Mouse (Mus musculus): ENCODE measurements at regions not wholly inside any gene's neighbourhood (a gene's known extent, or its start where the extent isn't known, plus 50 kb on each side); places are given as distances from the start of the nearest gene placed in this dataset.

DNA sequence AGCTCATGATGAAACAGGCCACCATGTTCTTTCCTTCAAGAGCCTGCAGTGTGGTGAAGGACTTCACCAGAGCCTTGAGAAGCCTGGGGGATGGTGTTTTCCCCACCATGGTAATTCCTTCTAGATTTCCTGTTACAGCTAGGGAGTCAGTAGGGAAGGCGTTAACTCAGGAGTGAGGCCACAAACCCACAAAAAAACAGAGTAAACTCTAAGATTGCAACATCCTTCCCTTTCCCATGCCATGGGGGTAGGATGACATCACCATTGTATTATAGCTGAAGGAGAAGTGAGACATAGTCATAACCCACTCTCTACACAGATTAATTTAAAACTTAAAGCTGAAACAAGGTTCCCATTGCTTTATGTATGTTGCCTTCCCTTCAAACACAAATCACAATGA is 218.7 kb upstream of the F930015N05Rik start:
- no peak for DNase-seq (ENCODE audit: low spot score)

DNA sequence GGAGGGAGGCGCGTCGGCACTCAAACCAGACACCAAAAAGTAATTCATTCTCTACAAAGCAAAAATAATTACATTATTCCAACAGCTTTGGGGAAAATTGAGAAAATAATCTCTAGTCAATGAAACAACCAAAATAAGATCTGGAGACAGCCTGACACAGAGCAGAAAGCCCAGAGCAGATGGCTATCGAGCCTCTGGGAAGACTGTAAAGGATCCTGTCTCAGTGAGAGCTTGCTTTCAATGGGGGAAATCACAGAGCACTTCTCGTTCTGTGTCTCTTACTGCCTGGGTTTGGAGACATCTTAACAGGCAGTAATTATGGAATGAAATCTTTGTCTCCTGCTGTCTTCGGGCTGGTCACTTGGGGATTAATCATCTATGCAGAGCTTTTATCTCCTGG is 226.7 kb upstream of the F930015N05Rik start:
- DNase-seq (ENCODE audit: low spot score) = no peak

DNA sequence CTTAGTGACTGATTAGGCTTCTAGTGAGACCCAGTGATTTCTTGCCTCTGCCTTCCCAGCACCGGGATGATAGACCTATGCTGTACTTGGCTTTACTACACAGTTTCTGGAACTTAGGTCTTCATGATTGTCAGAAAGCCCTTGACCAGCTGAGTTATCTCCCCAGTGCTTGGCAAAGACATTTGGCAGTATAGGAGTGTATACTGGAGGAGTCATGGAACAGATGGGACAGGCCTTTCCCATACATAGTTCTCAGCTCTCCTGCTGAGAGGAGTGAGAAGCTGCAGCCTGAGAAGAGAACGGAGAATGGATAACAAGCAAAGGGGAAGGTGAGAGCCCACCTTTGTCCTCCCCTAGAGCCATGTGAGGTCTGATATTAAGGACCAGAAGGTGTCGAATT is 230.6 kb upstream of the F930015N05Rik start:
- DNase-seq (ENCODE audit: low spot score) = no peak

DNA sequence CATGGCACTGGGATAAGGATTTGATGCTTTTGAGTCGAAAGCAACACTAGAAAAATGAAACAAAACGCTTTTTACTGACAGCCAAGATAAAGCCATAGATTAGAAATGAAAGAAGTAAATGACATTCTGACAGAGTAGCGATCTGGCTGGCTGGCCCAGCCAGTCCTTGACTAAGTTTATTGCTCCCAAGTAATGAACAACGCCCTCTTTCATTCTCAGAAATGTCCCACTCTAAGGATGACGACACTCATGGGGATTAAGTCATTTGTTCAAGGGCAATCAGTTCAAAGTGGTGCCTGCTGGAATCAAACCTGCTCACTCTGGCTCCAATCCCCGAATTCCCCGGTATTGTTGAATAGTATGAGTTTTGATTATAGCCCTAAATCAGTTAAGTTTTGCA is 231.1 kb upstream of the F930015N05Rik start:
- DNase-seq (ENCODE audit: low spot score) = no peak

DNA sequence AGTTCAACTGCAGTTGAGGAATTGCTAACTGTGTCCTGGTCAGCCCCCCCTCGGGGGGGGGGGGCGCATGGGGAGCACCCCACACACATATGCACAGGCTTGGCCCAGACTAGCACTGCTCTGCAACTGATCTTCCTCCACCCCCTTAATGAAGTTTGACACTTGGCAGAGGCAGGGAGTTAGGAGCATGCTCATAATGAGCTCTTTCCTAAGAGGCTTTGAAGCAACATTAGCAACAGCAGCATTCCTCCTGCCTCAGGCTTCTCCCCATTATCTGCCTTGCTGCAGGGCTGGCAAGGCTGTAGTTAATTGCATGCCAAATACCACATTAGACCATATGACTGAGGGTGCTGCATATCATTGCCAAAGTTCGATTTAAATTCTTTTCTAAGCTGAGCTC is 235.4 kb upstream of the F930015N05Rik start:
- peak; percentile 81 for DNase-seq (ENCODE audit: low spot score)

DNA sequence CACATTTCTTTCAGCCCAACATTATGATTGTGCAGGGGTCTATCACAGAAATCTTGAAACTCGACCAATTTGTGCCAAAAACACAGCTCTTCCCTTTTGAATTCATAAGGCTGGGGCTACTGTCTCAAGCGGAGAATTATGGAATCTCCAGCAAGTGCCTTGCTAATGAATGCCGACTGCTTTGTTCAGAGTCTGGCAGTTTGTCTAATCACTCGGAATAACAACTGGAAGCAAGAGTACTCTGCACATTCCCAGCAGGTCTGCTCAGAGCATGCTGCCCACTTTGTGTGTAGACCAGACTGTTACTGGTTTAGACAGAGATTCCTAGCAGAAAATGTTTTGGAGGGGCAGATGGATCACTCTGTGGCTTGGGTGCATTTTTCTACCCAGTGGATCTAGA is 237.1 kb upstream of the F930015N05Rik start:
- DNase-seq (ENCODE audit: low spot score) = peak; percentile 68

DNA sequence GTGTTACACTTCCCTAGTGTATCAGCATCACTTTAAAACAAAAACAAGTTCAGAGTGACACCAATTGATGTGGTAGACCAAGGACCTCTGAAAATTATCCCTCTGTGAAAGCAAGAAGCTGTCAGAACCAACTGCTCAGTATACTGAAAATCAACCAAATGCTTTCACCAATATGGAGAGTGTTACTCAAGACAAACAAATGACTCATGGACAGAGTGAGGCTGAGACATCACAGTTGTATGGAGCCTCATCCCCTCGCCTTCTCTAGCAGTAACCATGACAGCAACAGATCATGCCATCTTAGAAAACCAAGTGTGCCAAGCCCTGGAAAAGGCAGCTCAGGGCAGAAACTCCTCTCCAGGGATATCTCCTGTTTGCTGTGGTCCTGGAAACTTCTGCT is 267.3 kb upstream of the F930015N05Rik start:
- no peak for DNase-seq (ENCODE audit: low spot score)

DNA sequence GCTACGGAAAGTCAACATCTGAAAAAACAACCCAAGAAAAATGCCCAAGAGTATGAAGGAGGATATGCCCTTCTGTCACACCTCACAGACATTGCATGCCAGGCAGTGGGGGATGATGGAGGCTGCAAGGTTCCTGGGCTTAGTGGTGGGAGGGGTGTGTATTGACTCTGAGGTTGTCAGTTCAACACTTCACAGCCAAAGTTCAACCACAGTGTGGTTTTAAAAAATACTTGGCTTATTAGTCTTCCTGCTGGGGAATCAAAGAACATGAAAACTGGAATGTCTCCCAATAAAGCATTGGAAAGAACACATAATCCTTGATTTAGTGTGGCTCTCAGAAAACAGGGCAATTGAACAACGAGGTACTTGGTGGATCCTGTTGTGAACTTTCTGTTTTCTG is 267.0 kb upstream of the Elac2 start:
- DNase-seq (ENCODE audit: low spot score) = no peak

DNA sequence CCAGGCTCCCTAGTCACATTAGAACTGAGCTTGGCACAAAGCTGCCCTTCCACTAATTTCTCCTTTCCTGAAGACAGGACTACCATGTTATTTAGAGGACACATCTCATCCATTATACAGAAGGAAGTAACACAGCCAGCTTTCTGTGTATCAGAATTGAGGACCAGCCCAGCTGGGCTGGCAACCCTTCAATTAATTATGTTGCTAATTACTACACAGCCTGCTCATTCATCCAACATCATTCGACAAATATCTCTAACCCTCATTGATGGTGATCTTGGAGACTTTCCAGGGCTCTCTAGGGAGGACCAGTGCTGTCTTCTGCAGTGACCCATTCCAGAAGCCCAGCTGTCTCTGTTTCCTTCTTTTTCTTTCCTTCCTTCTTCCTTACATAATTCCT is 263.7 kb upstream of the Elac2 start:
- DNase-seq (ENCODE audit: low spot score) = no peak

DNA sequence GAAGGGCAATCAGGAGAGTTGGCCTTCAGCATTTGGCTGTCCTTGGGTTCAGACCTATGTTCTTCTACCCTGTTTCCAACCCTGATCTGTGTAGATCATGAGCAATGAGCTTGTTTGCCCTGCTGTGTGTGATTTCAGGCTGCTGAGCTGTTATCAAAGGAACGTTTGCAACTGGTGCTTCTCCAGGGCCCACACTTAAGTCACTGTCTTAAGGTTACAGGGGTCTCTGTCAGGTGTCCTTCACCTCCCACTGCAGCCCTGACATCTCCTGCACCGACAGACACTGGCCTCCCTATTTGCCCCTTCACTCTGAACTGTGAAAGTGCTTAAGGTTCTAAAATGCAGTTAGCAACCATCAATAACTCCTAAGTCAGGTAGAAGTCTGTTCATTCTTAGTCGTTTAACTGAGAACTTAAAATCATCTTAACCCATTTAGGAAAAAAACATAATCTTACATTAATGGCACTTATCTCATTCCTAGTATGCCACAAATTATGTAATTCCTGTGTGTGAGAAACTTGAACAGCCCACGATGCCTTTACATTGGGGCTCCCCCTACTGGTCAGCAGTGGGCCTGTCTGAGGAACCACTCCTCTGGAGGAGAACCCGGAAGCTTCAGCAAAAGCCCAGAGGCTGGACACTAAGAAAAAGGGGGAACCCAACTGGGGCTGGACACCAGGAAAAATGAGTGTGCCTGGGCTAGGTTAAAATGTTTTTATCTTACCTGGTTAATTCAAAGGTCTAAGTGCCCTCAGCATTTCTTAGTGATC is 260.3 kb upstream of the Elac2 start:
- DNase-seq (ENCODE audit: low spot score) = peak; percentile 90

DNA sequence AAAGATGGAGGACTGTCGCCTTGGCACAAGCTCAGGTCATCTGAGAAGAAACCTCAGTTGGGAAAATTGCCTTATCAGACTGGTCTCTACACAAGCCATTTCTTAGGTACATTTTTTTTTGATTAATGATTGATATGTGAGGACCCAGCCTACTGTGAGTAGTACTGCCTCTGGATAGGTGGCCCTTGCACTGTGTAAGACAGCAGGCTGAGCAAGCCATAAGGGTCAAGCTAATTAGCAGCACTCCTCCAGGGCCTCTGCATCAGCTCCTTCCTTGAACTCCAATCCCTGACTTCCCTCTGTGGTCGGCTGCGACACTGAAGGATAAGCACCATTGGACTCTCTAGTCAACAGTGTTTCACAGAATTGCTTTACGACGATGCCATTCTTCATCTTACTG is 252.6 kb upstream of the Elac2 start:
- DNase-seq (ENCODE audit: low spot score) = no peak

DNA sequence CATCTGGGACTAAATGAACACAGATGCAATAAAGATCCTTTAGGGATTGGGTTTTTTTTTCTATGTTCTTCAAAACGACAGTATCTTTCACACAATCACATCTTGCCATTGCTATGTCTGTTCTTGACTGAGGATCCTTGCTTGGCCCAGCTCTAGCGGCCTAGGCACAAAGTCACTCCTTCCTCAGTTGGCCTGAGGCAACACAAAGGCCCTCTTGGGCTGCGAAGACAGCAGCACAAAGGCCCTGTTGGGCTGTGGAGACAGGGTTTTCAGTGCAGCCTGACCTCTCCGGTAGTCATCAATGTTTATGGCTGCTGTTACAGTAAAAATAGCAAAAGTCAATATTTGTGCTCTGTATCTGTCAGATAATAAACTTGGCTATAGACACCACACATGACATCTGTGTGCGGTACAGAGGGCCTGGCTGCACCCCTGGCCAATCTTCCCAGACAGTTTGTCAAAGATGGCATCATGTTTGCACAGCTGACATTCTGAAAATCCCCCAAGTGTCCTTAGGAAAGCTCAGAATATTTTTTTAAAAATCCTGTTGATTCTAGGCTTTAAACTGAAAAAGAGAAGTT is 250.9 kb upstream of the Elac2 start:
- no peak for DNase-seq (ENCODE audit: low spot score)

DNA sequence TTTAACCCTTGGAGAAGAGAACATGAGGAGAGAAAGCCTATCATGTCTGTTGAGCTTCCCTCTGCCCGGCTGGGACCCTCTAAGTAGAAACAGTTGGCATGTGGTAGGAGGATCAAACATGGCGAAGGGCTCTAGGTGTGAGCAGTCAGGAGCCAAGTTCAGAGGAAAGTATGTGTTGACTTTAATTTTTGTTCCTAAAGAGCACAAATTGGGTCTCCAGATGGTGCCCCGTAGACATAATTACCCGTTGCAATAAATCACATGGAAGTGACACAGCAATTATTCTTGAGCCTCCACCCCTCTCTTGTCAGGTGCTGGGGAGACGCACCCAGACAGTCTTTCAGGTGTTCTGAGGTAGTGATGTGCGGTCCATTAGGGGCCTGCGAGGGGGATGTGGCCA is 239.9 kb upstream of the Elac2 start:
- no peak for DNase-seq (ENCODE audit: low spot score)

DNA sequence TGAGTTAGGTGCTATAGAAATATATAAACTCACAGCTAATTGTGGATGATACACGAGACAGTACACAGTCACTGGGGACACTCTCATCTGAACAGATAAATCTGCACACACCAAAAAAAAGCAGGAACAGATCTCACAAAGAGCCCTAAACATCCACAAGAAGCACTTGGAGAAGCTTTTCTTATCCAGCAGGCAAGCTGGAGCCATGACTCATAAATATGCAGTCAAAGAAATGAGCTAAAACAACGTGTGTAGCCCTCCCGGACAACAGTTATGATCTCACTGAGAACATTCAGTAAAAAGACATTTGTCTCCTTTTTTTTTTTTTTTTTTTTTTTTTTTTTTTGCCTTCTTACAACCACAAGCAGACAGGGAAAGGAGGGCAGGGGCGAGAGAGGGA is 235.1 kb upstream of the Elac2 start:
- no peak for DNase-seq (ENCODE audit: low spot score)

DNA sequence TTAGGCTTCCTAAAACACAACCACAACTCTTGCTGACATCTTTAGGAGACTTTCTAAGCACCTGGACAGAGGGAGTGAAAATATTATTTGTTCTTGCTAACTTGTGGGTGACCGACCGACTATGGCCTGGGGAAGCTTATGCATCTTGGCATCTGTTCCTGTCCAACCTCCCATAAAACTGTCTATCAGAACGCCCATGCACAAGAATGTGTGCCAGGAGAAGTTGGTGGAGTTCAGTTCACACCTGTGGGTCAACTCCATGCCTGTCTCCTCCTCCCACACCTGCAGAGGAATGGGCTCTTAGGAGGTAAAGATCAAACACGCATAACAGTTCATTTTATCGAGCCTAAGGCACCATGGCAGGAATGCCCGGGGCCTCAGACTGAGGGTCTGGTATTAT is 232.7 kb upstream of the Elac2 start:
- no peak for DNase-seq (ENCODE audit: low spot score)

DNA sequence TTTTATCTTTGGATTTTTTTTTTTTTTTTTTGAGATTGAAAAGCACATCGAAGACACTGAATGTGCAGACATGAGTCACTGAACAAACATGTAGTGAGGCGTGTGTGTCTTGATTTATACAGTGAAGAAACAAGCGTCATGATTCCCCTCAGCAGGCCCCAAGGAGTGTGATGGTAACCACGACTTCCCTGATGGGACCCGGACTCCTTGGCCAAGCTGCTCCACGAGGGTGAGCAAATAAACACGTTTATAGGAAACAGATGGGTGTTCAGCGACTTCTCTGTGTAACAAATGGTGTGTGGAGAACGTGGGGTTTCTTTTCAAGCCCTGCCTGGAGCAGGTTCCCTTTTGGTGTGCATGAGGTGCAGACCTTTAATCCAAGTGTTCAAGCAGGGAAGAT is 228.9 kb upstream of the Elac2 start:
- no peak for DNase-seq (ENCODE audit: low spot score)

DNA sequence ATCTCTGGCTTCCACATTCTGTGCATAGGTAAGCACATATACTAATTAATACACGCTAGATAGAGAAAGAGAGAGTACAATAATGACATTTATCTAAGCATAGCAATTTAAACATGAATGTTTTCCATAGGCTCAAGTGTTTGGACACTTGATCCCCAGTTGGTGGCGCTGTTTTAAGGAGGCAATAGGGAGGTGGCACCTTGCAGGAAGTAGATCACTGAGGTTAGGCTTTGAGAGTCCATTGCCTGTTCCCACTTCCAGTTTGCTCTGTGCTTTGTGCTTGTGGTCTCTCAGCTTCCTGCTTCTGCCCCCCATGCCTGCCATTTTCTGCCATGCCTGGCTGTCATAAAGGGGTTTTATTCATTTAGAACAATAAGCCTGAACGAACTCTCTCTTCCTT is 226.5 kb upstream of the Elac2 start:
- DNase-seq (ENCODE audit: low spot score) = no peak

DNA sequence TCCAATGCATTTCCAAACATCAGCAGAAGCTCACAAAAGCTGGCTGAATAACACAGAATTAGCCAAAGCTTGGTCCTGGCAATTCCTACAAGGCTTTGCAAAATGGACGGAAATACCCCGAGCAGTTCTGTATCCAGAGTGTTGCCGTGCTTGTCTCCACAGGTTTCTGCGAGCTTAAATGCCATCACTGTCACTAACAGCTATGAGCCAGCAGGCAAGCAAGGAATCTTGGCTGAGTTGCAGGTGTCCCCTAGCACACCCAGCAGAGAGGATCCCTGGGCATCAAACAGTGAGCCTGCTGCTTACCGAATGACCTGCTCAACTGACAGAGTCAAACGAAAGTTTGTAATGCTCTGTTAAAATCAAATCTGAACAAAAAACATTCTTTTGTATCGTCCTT is 226.0 kb upstream of the Elac2 start:
- no peak for DNase-seq (ENCODE audit: low spot score)

DNA sequence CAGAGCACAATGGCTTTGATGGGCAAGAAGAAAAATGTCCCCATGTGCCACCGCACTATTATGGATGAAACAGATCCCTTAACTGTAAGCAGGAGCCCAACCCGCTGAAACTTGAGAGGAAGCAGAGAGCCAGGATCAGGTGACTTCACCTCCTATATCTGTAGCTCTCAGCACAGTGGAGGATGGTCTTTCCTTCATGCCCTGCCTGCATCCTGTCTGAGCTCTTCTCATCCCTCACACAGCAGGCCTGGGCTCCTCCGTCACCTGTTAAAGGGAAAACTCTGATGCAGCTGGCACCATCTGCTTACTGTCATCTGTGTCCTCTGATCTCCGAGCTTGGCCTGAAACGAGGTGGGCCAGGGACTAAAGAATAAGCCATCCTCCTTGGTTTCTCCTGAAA is 224.8 kb upstream of the Elac2 start:
- no peak for DNase-seq (ENCODE audit: low spot score)

DNA sequence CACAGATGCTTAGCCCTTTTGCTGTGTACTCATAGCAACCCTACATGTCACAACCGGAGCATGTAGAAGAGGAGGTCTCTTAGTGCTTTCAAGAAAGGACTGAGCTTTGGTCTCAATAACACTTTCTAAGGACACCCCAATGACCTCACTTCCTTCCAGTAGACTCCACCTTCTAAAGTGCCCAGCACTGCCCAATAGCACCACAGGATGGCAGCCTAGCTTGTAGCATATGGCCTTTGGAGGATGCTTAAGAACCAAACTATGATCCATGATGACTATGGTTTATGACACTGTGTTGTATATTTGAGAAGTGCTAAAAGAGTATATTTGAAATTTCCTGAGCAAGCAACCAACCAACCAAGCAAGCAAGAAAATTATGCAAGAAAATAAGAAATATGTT is 223.3 kb upstream of the Elac2 start:
- DNase-seq (ENCODE audit: low spot score) = no peak

DNA sequence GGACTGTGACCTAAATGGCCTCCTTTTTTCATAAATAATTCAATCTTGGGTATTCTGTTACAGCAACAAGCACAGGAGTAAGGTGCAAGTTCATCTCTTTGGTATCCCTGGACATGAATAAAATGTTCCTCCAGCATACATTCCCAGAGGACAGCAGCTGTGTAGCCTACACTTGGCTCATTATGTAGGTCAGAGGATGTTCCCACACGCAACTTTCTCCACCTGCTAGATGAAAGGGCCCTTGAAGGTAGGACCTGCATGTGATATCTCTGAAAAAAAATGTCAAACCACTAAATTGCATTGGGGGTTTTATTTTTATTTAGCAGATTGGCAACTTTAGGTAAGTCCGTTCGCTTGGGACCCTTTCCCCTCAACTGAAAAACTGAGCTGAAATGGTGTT is 218.2 kb upstream of the Elac2 start:
- no peak for DNase-seq (ENCODE audit: low spot score)

DNA sequence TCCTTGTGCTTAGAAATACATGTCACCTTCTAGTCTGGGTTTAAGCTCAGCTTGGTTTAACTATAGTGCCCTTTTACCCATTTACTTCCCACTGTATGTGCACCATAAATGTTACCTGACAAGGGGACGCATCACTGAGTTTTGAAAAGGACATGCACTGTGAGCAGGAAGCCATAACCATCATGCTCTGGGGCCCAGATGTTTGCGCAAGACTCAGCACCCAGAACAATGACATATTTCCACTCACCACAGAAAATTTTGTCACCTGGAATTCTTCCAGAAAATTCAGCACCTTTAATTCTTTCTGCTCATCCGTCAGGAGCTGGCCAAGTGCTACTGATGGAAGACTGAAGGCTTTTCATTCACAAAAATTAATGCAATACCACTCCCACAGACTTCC is 216.1 kb upstream of the Elac2 start:
- no peak for DNase-seq (ENCODE audit: low spot score)

DNA sequence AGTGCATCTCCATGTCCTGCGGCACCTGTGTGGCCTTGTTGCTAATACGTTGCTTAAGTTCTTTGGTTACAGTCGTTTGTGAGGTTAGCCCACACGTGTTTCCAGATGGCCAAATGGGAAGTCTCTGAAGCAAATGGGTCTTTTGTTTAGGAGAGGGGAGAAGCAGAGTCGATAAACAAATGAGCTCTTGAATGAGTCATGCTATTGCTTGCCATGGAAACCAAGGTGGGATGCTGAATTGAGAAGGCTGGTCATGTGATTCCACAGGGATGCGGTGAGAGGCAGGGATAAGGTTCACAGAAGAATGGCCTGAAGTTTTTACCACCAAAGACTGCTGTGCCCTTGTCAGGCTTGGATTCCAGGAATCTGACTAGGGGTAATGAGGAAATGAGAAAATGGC is 214.8 kb upstream of the Elac2 start:
- DNase-seq (ENCODE audit: low spot score) = no peak

DNA sequence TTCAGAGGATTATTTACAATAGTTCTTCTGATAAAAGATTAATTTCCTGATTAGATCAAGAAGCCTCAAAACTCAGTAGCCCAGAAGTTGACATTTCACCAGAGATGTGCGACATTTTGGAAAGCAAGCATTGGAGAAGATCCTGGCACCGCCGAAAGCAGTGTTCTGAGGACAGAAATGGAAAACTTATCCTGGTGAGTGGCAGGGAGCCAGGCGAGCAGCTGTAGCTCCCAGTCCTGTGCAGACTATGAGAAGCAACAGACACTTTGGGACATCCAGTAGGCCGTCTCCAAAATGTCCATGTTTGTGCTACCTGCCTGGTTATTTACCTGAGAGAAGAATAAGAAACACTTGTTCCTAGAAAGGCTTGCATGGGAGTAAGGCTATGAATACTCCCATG is 202.1 kb upstream of the Elac2 start:
- no peak for DNase-seq (ENCODE audit: low spot score)
